Mouse (Mus musculus): ENCODE measurements around the gene Blvrb. TPM values are rescaled to one million over a fixed set of nuclear protein-coding genes. Genes with fewer than 3 reads are reported as not detected.

Blvrb gene
- total RNA-seq, 2 experiments from 2014 or later: 32.4 to 34.3 TPM

DNA sequence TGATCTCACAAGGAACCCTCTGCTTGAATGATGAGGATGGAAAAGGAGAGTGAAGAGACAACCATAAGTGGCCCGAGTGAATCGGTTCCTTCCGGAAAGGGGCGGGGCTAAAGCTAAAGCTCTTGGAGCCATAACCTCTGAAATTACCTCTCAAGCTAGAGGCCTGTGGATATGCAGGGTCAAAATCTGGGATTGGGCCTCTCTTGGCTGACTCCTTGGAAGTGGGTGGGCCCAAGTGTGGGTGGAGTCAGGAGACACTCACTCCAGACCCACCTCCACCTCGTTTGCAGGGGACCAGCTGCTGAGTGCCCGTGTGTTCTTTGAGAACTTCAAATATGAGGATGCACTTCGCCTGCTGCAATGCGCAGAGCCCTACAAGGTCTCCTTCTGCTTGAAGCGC lies 67.2 kb downstream of the Blvrb start:
- no peak for DNase-seq

Other genes starting within 250 kb of the Blvrb start
- 1 to 10 TPM; 4.6 TPM for gene Itpkc, start 219.3 kb upstream of the Blvrb start, total RNA-seq (2021)
- gene Coq8b, start 215.0 kb upstream of the Blvrb start, total RNA-seq (2021): 10 to 100 TPM in 1 of 2 experiments, 1 to 10 TPM in 1; 9.8 to 11.3 TPM
- 1 to 10 TPM; 2.4 to 3.3 TPM for gene Numbl, start 189.5 kb upstream of the Blvrb start, total RNA-seq (2021)
- gene Ltbp4, start 110.3 kb upstream of the Blvrb start, total RNA-seq (2021): 100 to 1,000 TPM; 185 to 206 TPM
- 1 to 10 TPM; 5.6 to 6.3 TPM for gene Shkbp1, start 92.0 kb upstream of the Blvrb start, total RNA-seq (2021)
- not detected for gene Gm20479, start 90.6 kb upstream of the Blvrb start, total RNA-seq (2021)
- under 1 TPM; 0.30 to 0.31 TPM for gene Sptbn4, start 292 bp upstream of the Blvrb start, total RNA-seq (2021)
- 1 to 10 TPM; 3.3 to 4.3 TPM for gene Sertad3, start 25.8 kb downstream of the Blvrb start, total RNA-seq (2021)
- gene Sertad1, start 38.9 kb downstream of the Blvrb start, total RNA-seq (2021): 1 to 10 TPM; 8.0 to 9.3 TPM
- under 1 TPM; 0.57 to 0.62 TPM for gene Prx, start 51.3 kb downstream of the Blvrb start, total RNA-seq (2021)
- under 1 TPM in 1 of 2 experiments, not detected in 1; 0.10 TPM for gene Hipk4, start 75.3 kb downstream of the Blvrb start, total RNA-seq (2021)
- 10 to 100 TPM; 29.8 to 30.9 TPM for gene Pld3, start 105.2 kb downstream of the Blvrb start, total RNA-seq (2021)
- 10 to 100 TPM; 63.8 to 64.7 TPM for gene 2310022A10Rik, start 105.3 kb downstream of the Blvrb start, total RNA-seq (2021)
- gene Akt2, start 143.6 kb downstream of the Blvrb start, total RNA-seq (2021): 100 to 1,000 TPM; 168 to 200 TPM
- gene Ttc9b, start 205.9 kb downstream of the Blvrb start, total RNA-seq (2021): not detected
- gene Map3k10, start 226.6 kb downstream of the Blvrb start, total RNA-seq (2021): 10 to 100 TPM; 19.1 to 21.7 TPM
- under 1 TPM; 0.69 to 0.85 TPM for gene Zfp607b, start 241.4 kb downstream of the Blvrb start, total RNA-seq (2021)